Mouse (Mus musculus) forebrain, embryonic 11.5 days (tissue): ENCODE results near the gene Gvin1. TPM values are rescaled to one million over a fixed set of nuclear protein-coding genes. Genes with fewer than 3 reads are reported as not detected.
"Not testable (repeated sequence)": the region's sequence is repeated elsewhere in the genome, so short reads cannot be mapped to it uniquely, and the experiment has no call there.

ENCODE experiments used
- ATAC-seq: fragments of 200-750 bp; cut with Nextera tagmentation; replicated peaks from 2 replicates; pipeline ENCODE4 v1.8.0; 2017; ENCODE audit warnings: moderate TSS enrichment; ENCODE audit not compliant: low FRiP score
- DNase-seq: peaks from one replicate; pipeline ENCODE4 v3.0.0-alpha.2; 2017; ENCODE audit warnings: low spot score
- H3K27ac ChIP-seq: fragments of 300-500 bp; sonication (generic); 2 replicates; pipeline ENCODE4 v1.5.1; 2014; ENCODE audit warnings: low read depth, low read length
- H3K27me3 ChIP-seq: fragments of 300-500 bp; sonication (generic); 2 replicates; pipeline ENCODE4 v1.6.1; 2014; ENCODE audit warnings: mild to moderate bottlenecking, low read length, mixed read lengths; ENCODE audit not compliant: control insufficient read depth, insufficient read depth
- H3K36me3 ChIP-seq: fragments of 300-500 bp; sonication (generic); 2 replicates; pipeline ENCODE4 v1.6.1; 2014; ENCODE audit warnings: mild to moderate bottlenecking, low read length, moderate library complexity, mixed read lengths; ENCODE audit not compliant: control insufficient read depth, insufficient read depth
- H3K4me1 ChIP-seq: fragments of 300-500 bp; sonication (generic); replicated peaks from 2 replicates; pipeline ENCODE4 v1.6.1; 2014; ENCODE audit warnings: low read length, mixed read lengths; ENCODE audit not compliant: control insufficient read depth, insufficient read depth
- H3K4me2 ChIP-seq: fragments of 300-500 bp; sonication (generic); 2 replicates; pipeline ENCODE4 v1.6.1; 2014; ENCODE audit warnings: low read depth, mild to moderate bottlenecking, low read length, moderate library complexity, mixed read lengths; ENCODE audit not compliant: severe bottlenecking
- H3K4me3 ChIP-seq: fragments of 300-500 bp; sonication (generic); 2 replicates; pipeline ENCODE4 v1.5.1; 2014; ENCODE audit warnings: low read depth, low read length
- H3K9ac ChIP-seq: fragments of 300-500 bp; sonication (generic); 2 replicates; pipeline ENCODE4 v1.6.1; 2014; ENCODE audit warnings: low read length
- H3K9me3 ChIP-seq: fragments of 300-500 bp; sonication (generic); 2 replicates; pipeline ENCODE4 v1.6.1; 2016; ENCODE audit warnings: low read length, mixed read lengths; ENCODE audit not compliant: control insufficient read depth
- WGBS: fragments of 180-500 bp; shearing (Covaris S2); extraction: QIAGEN DNeasy Blood & Tissue Kit; methylation state at CpG from one replicate; pipeline ENCODE4 v1.1.7; 2014; 5-methylcytosine and 5-hydroxymethylcytosine counted together
- polyA plus RNA-seq: library from polyadenylated mRNA; unstranded; fragments of >200 nt; fragmentation: Nextera tagmentation; extraction: Ambion mirVana; gene quantifications from 2 replicates; pipeline ENCODE4 v1.2.1, GENCODE M21; 2014

Gvin1 gene
- polyA plus RNA-seq, 1 experiment from 2014 or later, result 0.23 TPM

GRCm38 (mm10) chr7:106235596-106235995 is 20.5 kb upstream of the Gvin1 start:
- no peak overlapping the region for H3K9ac ChIP-seq
- no peaks in the 10 kb centered on the region; the same call in 1 of the 2 replicates for H3K9me3 ChIP-seq
- WGBS, result 74% methylated on average over 2 of the region's 2 CpGs
- no peak overlapping the region for H3K4me2 ChIP-seq
- peak; percentile 35; the same call in 1 of the 2 replicates for ATAC-seq
- no peaks in the 10 kb centered on the region for H3K27me3 ChIP-seq
- DNase-seq, result no peak
- H3K4me3 ChIP-seq, result no peak overlapping the region
- H3K27ac ChIP-seq, result no peak overlapping the region
- no peaks in the 10 kb centered on the region for H3K4me1 ChIP-seq
- H3K36me3 ChIP-seq, result no peaks in the 10 kb centered on the region

GRCm38 (mm10) chr7:106215910-106216309 is 784 bp upstream of the Gvin1 start:
- not testable (repeated sequence) for ATAC-seq, H3K4me3 ChIP-seq, H3K4me1 ChIP-seq, H3K27ac ChIP-seq, H3K27me3 ChIP-seq, H3K36me3 ChIP-seq, H3K9me3 ChIP-seq, H3K4me2 ChIP-seq, H3K9ac ChIP-seq, DNase-seq

- DNase-seq, H3K4me2 ChIP-seq, H3K4me1 ChIP-seq, H3K27ac ChIP-seq, H3K9me3 ChIP-seq, H3K27me3 ChIP-seq, H3K4me3 ChIP-seq, H3K36me3 ChIP-seq, H3K9ac ChIP-seq: not testable (repeated sequence)
- no CpG with 5 or more reads among the region's 4 CpGs for WGBS
- peak; percentile 79 for ATAC-seq
Measured at GRCm38 (mm10) chr7:106213770-106214169, 1.4 kb downstream of the Gvin1 start.

- H3K4me1 ChIP-seq, H3K36me3 ChIP-seq, ATAC-seq, H3K27me3 ChIP-seq, H3K9ac ChIP-seq, H3K4me2 ChIP-seq, H3K9me3 ChIP-seq, H3K4me3 ChIP-seq, H3K27ac ChIP-seq, DNase-seq: not testable (repeated sequence)
- WGBS, result 85% methylated on average over 2 of the region's 3 CpGs
Measured at GRCm38 (mm10) chr7:106206630-106207029, 8.5 kb downstream of the Gvin1 start.

GRCm38 (mm10) chr7:106177065-106177464 is 38.1 kb downstream of the Gvin1 start:
- not testable (repeated sequence) for H3K27me3 ChIP-seq, H3K9ac ChIP-seq, H3K27ac ChIP-seq, DNase-seq, H3K36me3 ChIP-seq, H3K4me2 ChIP-seq, H3K4me1 ChIP-seq, H3K9me3 ChIP-seq, ATAC-seq, H3K4me3 ChIP-seq

GRCm38 (mm10) chr7:106145013-106145754 is 69.9 kb downstream of the Gvin1 start:
- not testable (repeated sequence) for H3K4me2 ChIP-seq, DNase-seq, H3K9me3 ChIP-seq, H3K4me1 ChIP-seq, H3K9ac ChIP-seq, H3K27ac ChIP-seq, ATAC-seq, H3K27me3 ChIP-seq, H3K36me3 ChIP-seq, H3K4me3 ChIP-seq
- no CpG with 5 or more reads among the region's 2 CpGs for WGBS

- not testable (repeated sequence) for H3K4me2 ChIP-seq, H3K4me1 ChIP-seq, H3K9me3 ChIP-seq, H3K27ac ChIP-seq, H3K9ac ChIP-seq, H3K27me3 ChIP-seq, DNase-seq, H3K4me3 ChIP-seq, H3K36me3 ChIP-seq, ATAC-seq
- WGBS, result no CpG with 5 or more reads among the region's 1 CpGs
Measured at GRCm38 (mm10) chr7:106141128-106141895, 73.8 kb downstream of the Gvin1 start.

- no CpG with 5 or more reads among the region's 2 CpGs for WGBS
- H3K4me1 ChIP-seq, H3K4me2 ChIP-seq, H3K9me3 ChIP-seq, H3K27ac ChIP-seq, H3K36me3 ChIP-seq, H3K27me3 ChIP-seq, H3K4me3 ChIP-seq, DNase-seq, ATAC-seq, H3K9ac ChIP-seq: not testable (repeated sequence)
Measured at GRCm38 (mm10) chr7:106117090-106117948, 97.8 kb downstream of the Gvin1 start.
